Mouse (Mus musculus) ES-E14 (cell line): Measurements from ENCODE around the gene Kalrn. TPM values are rescaled to one million over a fixed set of nuclear protein-coding genes. Genes with fewer than 3 reads are reported as not detected.

Experiments
- DNase-seq: peaks from one replicate; pipeline ENCODE4 v3.0.0-alpha.2; 2013; ENCODE audit warnings: low read depth, low spot score
- H3K27ac ChIP-seq: 2 replicates; pipeline ENCODE4 v1.5.1; 2012; ENCODE audit warnings: low read depth, mild to moderate bottlenecking, low read length, moderate library complexity, mixed read lengths; ENCODE audit not compliant: poor library complexity, insufficient read depth, severe bottlenecking
- H3K36me3 ChIP-seq: 2 replicates; pipeline ENCODE4 v1.6.1; 2012; ENCODE audit warnings: mild to moderate bottlenecking, low read length, moderate library complexity, mixed read lengths; ENCODE audit not compliant: control insufficient read depth, poor library complexity, insufficient read depth, severe bottlenecking
- H3K4me1 ChIP-seq, 2 experiments: fragments of 150-350 bp in 1 of 2; sonication (generic) in 1 of 2; 2 replicates each; pipeline ENCODE4 v1.6.1; 2012; ENCODE audit warnings: low read length in 2 of 2, mild to moderate bottlenecking in 1 of 2, mixed read lengths in 1 of 2; ENCODE audit not compliant: control insufficient read depth in 2 of 2, insufficient read depth in 2 of 2, poor library complexity in 1 of 2
- H3K4me3 ChIP-seq, 2 experiments: fragments of 150-350 bp in 1 of 2; sonication (generic) in 1 of 2; 2 replicates each; pipeline ENCODE4 v1.5.1; 2012; ENCODE audit warnings: low read length in 2 of 2, low read depth in 1 of 2, mild to moderate bottlenecking in 1 of 2, mixed read lengths in 1 of 2; ENCODE audit not compliant: insufficient read depth in 1 of 2, poor library complexity in 1 of 2, severe bottlenecking in 1 of 2
- H3K9ac ChIP-seq: 2 replicates; pipeline ENCODE4 v1.6.1; 2012; ENCODE audit warnings: low read depth, mild to moderate bottlenecking, low read length, mixed read lengths; ENCODE audit not compliant: poor library complexity, insufficient read depth, severe bottlenecking
- H3K9me3 ChIP-seq: fragments of 150-350 bp; sonication (generic); 2 replicates; pipeline ENCODE4 v1.6.1; 2012; ENCODE audit warnings: low read depth, mild to moderate bottlenecking, low read length; ENCODE audit not compliant: control insufficient read depth, insufficient read depth
- CHD2 ChIP-seq: IDR thresholded peaks from 2 replicates; pipeline ENCODE4 v1.6.1; 2014; ENCODE audit warnings: mild to moderate bottlenecking, low read depth, low read length, inconsistent platforms
- HCFC1 ChIP-seq: IDR thresholded peaks from 2 replicates; pipeline ENCODE4 v1.6.1; 2012; ENCODE audit warnings: low read length, inconsistent platforms, borderline replicate concordance; ENCODE audit not compliant: insufficient read depth
- MAFK ChIP-seq: IDR thresholded peaks from 2 replicates; pipeline ENCODE4 v1.6.1; 2014; ENCODE audit warnings: mild to moderate bottlenecking, low read depth, low read length, inconsistent platforms; ENCODE audit not compliant: insufficient read depth
- ZC3H11A ChIP-seq: IDR thresholded peaks from 2 replicates; pipeline ENCODE4 v1.6.1; 2012; ENCODE audit warnings: low read depth, mild to moderate bottlenecking, inconsistent platforms, low read length, borderline replicate concordance
- ZNF384 ChIP-seq: IDR thresholded peaks from 2 replicates; pipeline ENCODE4 v1.6.1; 2012; ENCODE audit warnings: low read depth, low read length, inconsistent platforms
- in situ Hi-C, 2 experiments: fragments of 600-800 bp; cut with MboI; formaldehyde crosslinking; loops; one replicate each; pipeline ENCODE4 v1.15.1; 2025; ENCODE audit warnings: low sequenced_read_pairs in 2 of 2, inconsistent platforms in 1 of 2; ENCODE audit not compliant: unreplicated experiment in 2 of 2
- total RNA-seq: library from RNA; depleted of rRNA; stranded (reverse); fragments of 300-350 nt; gene quantifications from 2 replicates; pipeline ENCODE4 v1.2.3, GENCODE M21; 2012

Gene Kalrn
- total RNA-seq, 1 experiment, result 15.7 TPM

- Histone ChIP-seq H3K4me1 (peaks cover under 1 to 6% of the 10 kb centered on the region in 2 experiments; a peak in 2 of 4 replicates), H3K9ac (no peak overlapping the region), H3K36me3 (no peaks in the 10 kb centered on the region), H3K4me3 (no peak overlapping the region), H3K9me3 (no peaks in the 10 kb centered on the region), H3K27ac (no peak overlapping the region)
- TF ChIP-seq CHD2 (no peak), ZNF384 (peak; percentile 60; the same call in 1 of the 2 replicates), ZC3H11A (peak; percentile 54; the same call in 1 of the 2 replicates), HCFC1 (no peak), MAFK (no peak)
- peak; percentile 73 for DNase-seq
- in situ Hi-C loops, result loop anchor here (10.0 kb wide), 2 partner anchors 109 to 119 kb away; no protein-coding TSS in a partner anchor
Observed at GRCm38 (mm10) chr16:33996030-33996429, 577.3 kb downstream of the Kalrn start.

GRCm38 (mm10) chr16:33995496-33995895 lies 577.8 kb downstream of the Kalrn start:
- Histone ChIP-seq H3K27ac (no peak overlapping the region), H3K4me3 (no peak overlapping the region), H3K36me3 (no peaks in the 10 kb centered on the region), H3K9me3 (no peaks in the 10 kb centered on the region), H3K9ac (no peak overlapping the region), H3K4me1 (peaks cover 3 to 8% of the 10 kb centered on the region in 2 experiments; a peak in 2 of 4 replicates)
- DNase-seq, result no peak
- in situ Hi-C loops, result loop anchor here (10.0 kb wide), 2 partner anchors 109 to 119 kb away; no protein-coding TSS in a partner anchor
- no peak for TF ChIP-seq MAFK
- no peak for TF ChIP-seq ZC3H11A
- TF ChIP-seq CHD2, result no peak
- no peak for TF ChIP-seq ZNF384
- no peak for TF ChIP-seq HCFC1

- H3K9ac ChIP-seq, result no peak overlapping the region
- H3K36me3 ChIP-seq, result no peaks in the 10 kb centered on the region
- H3K4me1 ChIP-seq, result peaks cover 3 to 8% of the 10 kb centered on the region in 2 experiments; a peak in 2 of 4 replicates
- no peak overlapping the region; the same call in 1 of the 2 replicates for H3K27ac ChIP-seq
- TF ChIP-seq CHD2 (no peak), ZC3H11A (no peak), MAFK (no peak), HCFC1 (no peak), ZNF384 (no peak)
- in situ Hi-C loops, result loop anchor here (10.0 kb wide), 2 partner anchors 110 to 120 kb away; no protein-coding TSS in a partner anchor
- no peak for DNase-seq
- H3K4me3 ChIP-seq, result no peak overlapping the region
- H3K9me3 ChIP-seq, result no peaks in the 10 kb centered on the region
Observed at GRCm38 (mm10) chr16:33994321-33994720, 579.0 kb downstream of the Kalrn start.

GRCm38 (mm10) chr16:33990712-33991111 lies 582.6 kb downstream of the Kalrn start:
- Histone ChIP-seq H3K4me3 (no peak overlapping the region), H3K27ac (no peak overlapping the region), H3K4me1 (peaks cover 3 to 8% of the 10 kb centered on the region in 2 experiments; a peak in 2 of 4 replicates), H3K9ac (no peak overlapping the region), H3K36me3 (no peaks in the 10 kb centered on the region), H3K9me3 (no peaks in the 10 kb centered on the region)
- TF ChIP-seq ZNF384, result no peak
- no peak for TF ChIP-seq MAFK
- no peak for TF ChIP-seq ZC3H11A
- TF ChIP-seq HCFC1, result no peak
- no peak for TF ChIP-seq CHD2
- in situ Hi-C loops, result loop anchor here (10.0 kb wide), 2 partner anchors 114 to 124 kb away; no protein-coding TSS in a partner anchor
- no peak for DNase-seq
